Mouse (Mus musculus): ENCODE results near the gene Gm49336. TPM values are rescaled to one million over a fixed set of nuclear protein-coding genes. Genes with fewer than 3 reads are reported as not detected.
A peak's percentile ranks its signal among the peaks of the same experiment; 100 is the strongest.

Gm49336 gene
- polyA plus RNA-seq, 1 experiment from 2014 or later = 44.7 TPM

DNA sequence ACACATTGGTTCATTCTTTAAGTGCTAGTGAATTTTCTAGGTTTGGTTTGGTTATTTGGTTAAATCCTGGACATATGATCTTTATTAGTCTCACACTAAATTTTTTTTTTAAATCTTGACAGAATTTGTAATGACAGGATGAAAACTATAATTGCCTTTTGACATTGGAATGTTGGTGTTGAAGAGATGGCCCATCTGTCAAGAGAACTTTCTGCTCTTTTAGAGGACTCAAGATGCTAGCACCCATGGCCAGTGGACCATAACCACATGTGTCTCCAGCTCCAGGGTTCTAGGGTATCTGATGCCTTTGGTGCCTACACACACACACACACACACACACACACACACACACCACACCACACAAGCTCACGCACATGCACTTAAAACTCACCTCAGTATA is 6.5 kb upstream of the Gm49336 start:
- Histone ChIP-seq H3K4me3 (no peak overlapping the region), H3K9me3 (no peaks in the 10 kb centered on the region), H3K27me3 (ENCODE audit: insufficient read depth, poor library complexity, severe bottlenecking) (no peaks in the 10 kb centered on the region), H3K4me1 (peaks cover 7% of the 10 kb centered on the region; the same call in 1 of the 2 replicates), H3K27ac (no peak overlapping the region), H3K36me3 (no peaks in the 10 kb centered on the region)
- no peak for DNase-seq (ENCODE audit: low spot score)
- WGBS = 80% methylated on average over 1 of the region's 1 CpGs

DNA sequence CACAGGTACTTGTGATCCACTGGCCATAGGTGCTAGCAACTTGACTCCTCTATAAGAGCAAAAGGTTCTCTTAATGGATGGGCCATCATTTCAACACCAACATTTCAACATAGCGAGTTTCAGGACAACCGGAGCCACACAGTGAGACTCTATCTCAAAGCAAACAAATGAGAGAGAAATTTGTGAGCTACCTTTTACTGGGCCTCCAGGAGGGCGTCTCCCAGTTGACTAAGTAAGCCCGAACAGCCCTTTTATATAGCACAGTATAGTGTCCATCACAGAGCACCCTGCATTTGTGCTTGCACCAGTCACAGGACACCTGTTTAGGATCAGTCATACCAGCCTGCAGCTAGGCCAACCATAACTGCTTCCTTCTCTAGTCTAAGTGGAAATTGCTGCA is 5.8 kb upstream of the Gm49336 start:
- 79% methylated on average over 4 of the region's 4 CpGs for WGBS

DNA sequence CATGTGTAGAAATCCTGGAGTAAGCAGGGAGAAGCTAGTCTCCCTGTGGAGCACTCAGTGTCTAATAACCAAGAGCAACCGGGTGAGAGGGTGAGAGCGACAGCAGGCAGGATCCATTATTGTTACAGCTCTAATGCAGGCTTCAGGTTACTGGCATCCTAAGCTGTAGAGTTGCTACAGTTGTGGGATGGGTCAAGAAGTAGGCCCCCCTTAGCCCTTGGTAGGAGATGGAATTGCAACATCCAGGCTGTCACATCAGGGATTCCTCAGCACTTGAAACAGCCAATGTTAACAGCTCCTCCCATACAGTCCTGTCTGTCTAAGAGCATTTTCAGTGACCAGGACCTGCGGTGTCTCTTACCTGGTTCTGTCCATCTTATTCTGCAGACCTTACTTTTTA is 5.0 kb upstream of the Gm49336 start:
- Histone ChIP-seq H3K4me1 (peaks cover 5% of the 10 kb centered on the region), H3K27me3 (ENCODE audit: insufficient read depth, poor library complexity, severe bottlenecking) (no peaks in the 10 kb centered on the region), H3K27ac (no peak overlapping the region), H3K4me3 (no peak overlapping the region), H3K36me3 (no peaks in the 10 kb centered on the region), H3K9me3 (no peaks in the 10 kb centered on the region)
- DNase-seq (ENCODE audit: low spot score) = no peak
- 25% methylated on average over 3 of the region's 3 CpGs for WGBS

More for the DNA sequence above, 5.8 kb upstream of the Gm49336 start:
- H3K4me3 ChIP-seq = no peak overlapping the region
- no peaks in the 10 kb centered on the region for H3K36me3 ChIP-seq
- peaks cover 7% of the 10 kb centered on the region for H3K4me1 ChIP-seq
- H3K27ac ChIP-seq = no peak overlapping the region
- H3K27me3 ChIP-seq (ENCODE audit: insufficient read depth, poor library complexity, severe bottlenecking) = no peaks in the 10 kb centered on the region
- no peaks in the 10 kb centered on the region for H3K9me3 ChIP-seq
- DNase-seq (ENCODE audit: low spot score) = no peak

DNA sequence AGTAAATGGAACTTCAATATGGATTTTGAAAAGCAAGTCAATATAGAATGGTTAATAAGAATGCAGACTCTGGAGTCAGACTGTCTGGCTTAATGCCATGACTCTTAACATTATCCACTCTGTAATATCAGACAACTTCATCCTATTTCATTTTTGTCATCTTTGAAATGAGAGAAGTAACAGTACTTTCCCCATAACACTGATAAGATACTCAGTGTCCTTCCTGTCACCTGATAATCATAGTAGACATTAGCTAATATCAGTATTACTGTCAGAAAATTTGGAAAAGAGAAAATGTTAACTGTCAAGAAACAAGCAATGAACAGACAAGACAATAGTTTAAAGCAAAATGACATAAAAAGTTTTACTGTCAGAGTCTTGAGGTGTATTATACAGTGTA is 3.5 kb upstream of the Gm49336 start:
- Histone ChIP-seq H3K9me3 (no peaks in the 10 kb centered on the region), H3K4me3 (no peak overlapping the region), H3K27ac (no peak overlapping the region), H3K27me3 (ENCODE audit: insufficient read depth, poor library complexity, severe bottlenecking) (no peaks in the 10 kb centered on the region), H3K36me3 (no peaks in the 10 kb centered on the region), H3K4me1 (peaks cover 10% of the 10 kb centered on the region)
- no peak for DNase-seq (ENCODE audit: low spot score)

DNA sequence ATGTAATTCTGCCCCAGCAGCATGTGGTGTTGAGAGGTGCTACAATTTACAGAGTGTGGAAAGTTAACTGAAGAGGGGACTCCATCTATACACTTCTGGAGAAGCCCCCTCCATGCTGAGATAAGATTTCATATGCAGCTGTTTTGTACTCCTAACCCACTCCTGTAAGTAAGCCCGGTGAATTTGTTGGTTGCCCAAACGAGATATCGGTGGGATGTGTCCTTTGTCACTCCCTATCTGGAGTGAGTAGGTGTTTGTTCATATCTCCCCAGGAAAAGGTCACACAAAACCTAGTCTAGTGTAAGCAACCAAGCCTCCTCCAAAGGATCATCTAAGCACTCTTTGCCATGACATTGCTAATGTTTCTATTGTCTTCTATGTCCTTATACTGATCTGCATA is 2.2 kb upstream of the Gm49336 start:
- WGBS = 66% methylated on average over 3 of the region's 3 CpGs
- H3K27ac ChIP-seq = no peak overlapping the region
- DNase-seq (ENCODE audit: low spot score) = no peak

DNA sequence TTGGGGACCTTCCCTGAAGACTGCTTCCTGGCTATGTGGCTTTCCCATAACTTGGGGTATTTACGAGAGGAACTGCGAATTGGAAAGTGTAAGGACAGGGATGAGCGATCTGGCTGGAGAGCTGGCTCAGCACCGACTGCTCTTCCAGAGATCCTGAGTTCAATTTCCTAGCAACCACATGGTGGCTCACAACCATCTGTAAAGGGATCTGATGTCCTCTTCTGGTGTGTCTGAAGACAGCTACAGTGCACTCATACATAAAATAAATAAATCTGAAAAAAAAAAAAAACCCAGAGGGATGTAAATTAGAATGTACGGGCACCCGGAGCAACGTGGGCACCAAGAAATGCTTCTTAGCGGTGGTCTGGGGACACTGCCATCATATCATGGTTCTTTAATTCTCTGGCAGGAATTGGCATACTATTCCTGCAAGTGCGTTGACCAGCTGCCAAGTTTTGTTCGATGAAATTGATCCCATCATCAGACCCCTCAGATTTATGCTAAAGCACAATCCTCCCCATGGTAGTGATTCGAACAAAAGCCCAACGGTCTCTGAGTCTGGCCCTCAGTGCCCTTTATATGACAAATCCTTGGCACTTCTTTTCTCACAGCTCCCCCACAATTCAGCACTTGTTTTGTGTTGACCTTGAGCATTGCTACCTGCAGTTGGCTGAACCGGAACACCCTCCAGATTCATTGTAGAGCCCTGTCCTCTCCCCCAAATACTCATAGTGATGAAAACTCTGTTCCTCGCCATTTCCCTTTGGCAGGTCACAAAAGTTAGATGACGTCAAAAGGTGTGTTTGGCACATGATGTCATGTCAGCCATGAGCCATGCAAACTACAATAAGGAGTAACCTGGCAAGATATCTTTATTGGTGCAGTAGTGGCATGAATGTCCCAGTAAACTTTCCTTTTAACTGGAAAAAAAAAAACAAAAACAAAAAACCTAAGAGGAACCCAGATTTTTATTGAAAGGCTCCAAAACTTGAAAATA is 995 bp upstream of the Gm49336 start:
- DNase-seq (ENCODE audit: low spot score) = no peak
- H3K4me3 ChIP-seq = peak overlapping the region; percentile 95
- H3K27me3 ChIP-seq (ENCODE audit: insufficient read depth, poor library complexity, severe bottlenecking) = no peaks in the 10 kb centered on the region
- peak overlapping the region; percentile 97 for H3K27ac ChIP-seq
- H3K9me3 ChIP-seq = no peaks in the 10 kb centered on the region
- H3K36me3 ChIP-seq = no peaks in the 10 kb centered on the region
- WGBS = 24% methylated on average over 15 of the region's 15 CpGs
- H3K4me1 ChIP-seq = peaks cover 10% of the 10 kb centered on the region

More for the DNA sequence above, 2.2 kb upstream of the Gm49336 start:
- Histone ChIP-seq H3K9me3 (no peaks in the 10 kb centered on the region), H3K36me3 (no peaks in the 10 kb centered on the region), H3K4me3 (no peak overlapping the region), H3K27me3 (ENCODE audit: insufficient read depth, poor library complexity, severe bottlenecking) (no peaks in the 10 kb centered on the region), H3K4me1 (peaks cover 10% of the 10 kb centered on the region)

DNA sequence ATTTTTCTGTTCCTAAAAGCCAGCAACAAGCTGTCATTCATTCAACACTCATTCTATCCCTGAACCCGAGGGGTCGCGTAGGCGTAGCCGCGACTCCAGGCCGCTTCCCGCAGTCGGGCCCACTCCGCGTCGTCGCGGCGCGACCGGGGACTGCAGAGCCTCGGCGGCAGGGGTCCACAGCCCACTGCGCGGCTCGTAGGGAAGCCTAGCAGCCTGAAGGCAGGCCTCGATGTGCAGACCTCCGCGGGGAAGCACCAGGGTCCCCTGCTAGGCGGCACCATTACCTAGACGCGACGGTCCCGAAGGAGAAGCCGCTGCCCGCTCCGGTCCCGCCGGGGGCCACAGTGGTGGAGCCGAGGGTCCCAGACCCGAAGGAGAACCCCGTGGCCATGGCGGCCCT is 428 bp downstream of the Gm49336 start:
- no peak for DNase-seq (ENCODE audit: low spot score)
- Histone ChIP-seq H3K36me3 (peaks cover 3% of the 10 kb centered on the region), H3K4me3 (peak overlapping the region; percentile 95), H3K27ac (peak overlapping the region; percentile 97), H3K9me3 (no peaks in the 10 kb centered on the region), H3K27me3 (ENCODE audit: insufficient read depth, poor library complexity, severe bottlenecking) (no peaks in the 10 kb centered on the region), H3K4me1 (peaks cover 10% of the 10 kb centered on the region)
- WGBS = under 1% methylated on average over 39 of the region's 39 CpGs

DNA sequence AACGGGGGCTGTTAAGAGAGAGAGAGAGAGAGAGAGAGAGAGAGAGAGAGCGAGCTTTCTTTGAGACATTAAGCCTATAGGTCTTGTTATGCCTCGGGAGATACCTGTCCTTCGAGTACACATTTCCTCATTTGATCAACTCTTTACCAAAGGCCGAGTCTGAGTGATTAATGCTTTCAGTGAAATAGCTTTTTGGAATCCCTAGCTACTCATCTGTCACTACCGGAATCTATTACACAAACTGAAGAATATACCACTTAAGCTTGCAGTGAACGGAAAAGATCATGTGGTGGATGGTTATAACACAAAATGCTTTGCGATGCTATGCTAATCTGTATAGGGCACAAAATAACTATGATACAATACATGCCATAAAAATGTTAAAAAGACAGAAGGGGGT is 941 bp downstream of the Gm49336 start:
- peaks cover 4% of the 10 kb centered on the region for H3K36me3 ChIP-seq
- no peak for DNase-seq (ENCODE audit: low spot score)
- H3K4me1 ChIP-seq = peaks cover 10% of the 10 kb centered on the region
- H3K9me3 ChIP-seq = no peaks in the 10 kb centered on the region
- 25% methylated on average over 8 of the region's 8 CpGs for WGBS
- H3K27me3 ChIP-seq (ENCODE audit: insufficient read depth, poor library complexity, severe bottlenecking) = no peaks in the 10 kb centered on the region
- H3K4me3 ChIP-seq = peak overlapping the region; percentile 95
- H3K27ac ChIP-seq = peak overlapping the region; percentile 97; the same call in 1 of the 2 replicates

DNA sequence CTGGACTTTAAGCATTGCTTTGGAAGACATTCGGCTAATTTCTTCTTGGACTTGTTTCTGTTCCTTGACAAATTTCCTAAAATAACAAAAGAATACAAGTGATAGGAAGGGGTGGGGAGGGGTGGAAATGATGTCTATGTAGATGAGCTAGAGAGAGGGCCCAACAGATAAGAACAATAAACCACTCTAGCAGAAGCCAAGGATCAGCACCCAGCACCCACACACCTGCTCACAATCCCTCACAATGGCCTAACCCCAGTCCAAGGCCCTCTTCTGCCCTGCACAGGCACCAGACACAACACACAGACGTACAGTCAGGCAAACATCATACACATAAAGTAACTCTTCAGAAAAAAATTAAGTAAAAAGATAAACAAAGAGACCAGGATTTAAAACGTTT is 12.8 kb downstream of the Gm49336 start:
- Histone ChIP-seq H3K9me3 (no peaks in the 10 kb centered on the region), H3K27me3 (ENCODE audit: insufficient read depth, poor library complexity, severe bottlenecking) (no peaks in the 10 kb centered on the region), H3K4me3 (no peak overlapping the region), H3K36me3 (peaks cover 74% of the 10 kb centered on the region), H3K27ac (no peak overlapping the region), H3K4me1 (no peaks in the 10 kb centered on the region)
- 79% methylated on average over 3 of the region's 3 CpGs for WGBS
- DNase-seq (ENCODE audit: low spot score) = no peak

DNA sequence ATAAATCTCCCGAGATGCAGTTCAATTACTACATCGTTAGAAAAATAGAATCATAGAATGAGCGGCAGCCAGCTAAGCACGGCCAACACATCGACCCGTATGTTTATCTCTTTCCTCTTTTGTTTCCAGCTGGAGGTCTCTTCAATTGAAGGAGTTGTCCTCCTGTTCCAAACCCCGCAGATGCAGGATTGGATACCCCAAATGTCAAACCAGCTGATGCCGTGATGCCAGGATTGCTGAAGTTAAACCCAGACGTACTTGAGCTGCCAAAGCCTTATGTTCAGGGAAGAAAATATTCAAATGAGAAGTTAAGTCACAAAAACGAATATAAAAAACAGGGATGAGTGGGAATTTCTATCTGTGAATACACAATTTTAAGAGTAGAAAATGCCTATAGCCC is 31.4 kb downstream of the Gm49336 start:
- no peak for DNase-seq (ENCODE audit: low spot score)
- Histone ChIP-seq H3K9me3 (no peaks in the 10 kb centered on the region), H3K4me1 (no peaks in the 10 kb centered on the region), H3K27ac (no peak overlapping the region), H3K4me3 (no peak overlapping the region), H3K27me3 (ENCODE audit: insufficient read depth, poor library complexity, severe bottlenecking) (no peaks in the 10 kb centered on the region), H3K36me3 (peaks cover 28% of the 10 kb centered on the region)
- WGBS = 92% methylated on average over 10 of the region's 10 CpGs

DNA sequence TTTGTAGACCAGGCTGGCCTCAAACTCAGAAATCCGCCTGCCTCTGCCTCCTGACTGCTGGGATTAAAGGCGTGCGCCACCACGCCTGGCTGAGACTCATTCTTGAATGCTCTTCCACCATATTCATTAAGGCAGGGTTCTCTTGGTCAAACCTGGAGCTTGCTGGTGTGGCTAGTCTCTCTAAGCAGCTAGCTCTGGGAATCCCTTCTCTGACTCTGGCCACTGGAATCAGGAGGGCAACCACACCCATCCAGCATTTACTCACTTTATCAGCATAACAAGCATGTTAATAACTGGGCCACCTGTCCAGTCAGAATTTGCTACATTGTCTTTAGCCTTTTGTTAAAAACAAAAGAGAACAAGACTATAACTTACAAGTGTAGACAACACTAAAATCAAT is 33.7 kb downstream of the Gm49336 start:
- 97% methylated on average over 4 of the region's 4 CpGs for WGBS
- Histone ChIP-seq H3K9me3 (no peaks in the 10 kb centered on the region), H3K36me3 (peaks cover 28% of the 10 kb centered on the region)

DNA sequence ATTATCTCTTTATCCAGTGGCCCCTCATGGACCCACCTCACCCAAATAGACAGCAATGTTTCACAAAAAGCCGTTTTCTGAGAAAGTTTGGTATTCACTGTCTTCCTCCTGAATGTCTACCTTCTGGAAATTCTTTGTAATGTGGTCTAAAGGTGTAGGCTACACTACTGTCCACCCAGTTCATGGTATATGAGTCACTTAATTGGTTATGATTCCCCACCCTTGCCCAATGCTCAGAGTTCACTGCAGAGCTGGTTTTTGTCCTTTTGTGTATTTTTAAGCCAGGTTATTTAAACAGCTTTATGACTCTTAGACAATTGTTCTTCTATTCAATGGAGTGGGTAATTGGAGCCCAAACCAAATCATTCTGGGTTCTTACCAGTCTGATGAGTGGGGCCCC is 35.2 kb downstream of the Gm49336 start:
- Histone ChIP-seq H3K27ac (no peak overlapping the region), H3K4me1 (peaks cover 1% of the 10 kb centered on the region; the same call in 1 of the 2 replicates), H3K36me3 (peaks cover 24% of the 10 kb centered on the region), H3K27me3 (ENCODE audit: insufficient read depth, poor library complexity, severe bottlenecking) (no peaks in the 10 kb centered on the region), H3K9me3 (no peaks in the 10 kb centered on the region), H3K4me3 (no peak overlapping the region)
- DNase-seq (ENCODE audit: low spot score) = no peak
- WGBS = 81% methylated on average over 1 of the region's 1 CpGs

More for the DNA sequence above, 33.7 kb downstream of the Gm49336 start:
- no peak overlapping the region for H3K4me3 ChIP-seq
- no peaks in the 10 kb centered on the region for H3K4me1 ChIP-seq
- no peak overlapping the region for H3K27ac ChIP-seq
- no peaks in the 10 kb centered on the region for H3K27me3 ChIP-seq (ENCODE audit: insufficient read depth, poor library complexity, severe bottlenecking)
- DNase-seq (ENCODE audit: low spot score) = no peak

DNA sequence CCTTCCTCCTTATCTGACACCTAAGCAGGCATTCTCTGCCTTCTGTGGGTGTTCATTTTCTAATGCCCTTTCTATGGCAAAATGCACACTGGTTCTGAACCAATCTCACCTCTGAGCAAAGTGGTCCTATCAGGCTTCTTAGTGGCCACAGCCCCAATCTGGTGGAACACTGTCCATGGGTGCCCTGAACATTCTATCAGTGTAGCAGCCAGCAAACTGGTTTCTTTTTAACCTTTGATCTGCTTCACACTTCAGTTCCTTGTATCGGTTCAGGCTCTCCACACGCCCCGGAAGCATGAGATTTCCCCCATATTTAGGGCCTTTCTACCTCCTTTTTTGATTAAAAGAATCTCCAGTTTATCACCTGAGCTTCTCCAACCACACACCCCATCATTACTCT is 36.3 kb downstream of the Gm49336 start:
- DNase-seq (ENCODE audit: low spot score) = no peak
- Histone ChIP-seq H3K4me1 (peaks cover 4% of the 10 kb centered on the region; the same call in 1 of the 2 replicates), H3K27ac (no peak overlapping the region), H3K36me3 (peaks cover 17% of the 10 kb centered on the region), H3K9me3 (no peaks in the 10 kb centered on the region), H3K4me3 (no peak overlapping the region), H3K27me3 (ENCODE audit: insufficient read depth, poor library complexity, severe bottlenecking) (no peaks in the 10 kb centered on the region)
- 83% methylated on average over 3 of the region's 3 CpGs for WGBS
